Mouse (Mus musculus) MN1 (cell line): ENCODE measurements around the gene Vmn1r16.
"Not testable (repeated sequence)": the region's sequence is repeated elsewhere in the genome, so short reads cannot be mapped to it uniquely, and the experiment has no call there.

Experiments used
- DNase-seq: peaks from one replicate; pipeline ENCODE4 v3.0.0-alpha.2; 2016; ENCODE audit warnings: low spot score

Gene Vmn1r16

DNA sequence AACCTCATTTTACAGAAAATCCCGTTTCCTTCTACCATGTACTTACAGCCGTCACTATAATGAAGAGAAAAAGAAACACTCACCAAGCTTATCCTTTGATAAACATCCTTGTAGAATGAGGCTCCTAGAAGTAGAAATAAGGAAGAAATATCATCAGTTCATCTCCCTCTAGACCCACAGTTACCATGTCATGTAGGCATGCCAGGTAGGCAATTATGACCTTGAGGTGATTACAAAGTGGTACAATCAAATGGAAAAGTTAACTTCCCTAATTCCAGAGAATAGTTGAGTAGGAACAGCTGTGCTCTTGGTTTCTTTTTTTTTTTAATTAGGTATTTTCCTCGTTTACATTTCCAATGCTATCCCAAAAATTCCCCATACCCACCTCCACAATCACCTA, at the start of gene Vmn1r16:
Gene Vmn1r16 (minus strand): TSS at position 101 of the 400 bp plus-strand sequence.
- no peak for DNase-seq

DNA sequence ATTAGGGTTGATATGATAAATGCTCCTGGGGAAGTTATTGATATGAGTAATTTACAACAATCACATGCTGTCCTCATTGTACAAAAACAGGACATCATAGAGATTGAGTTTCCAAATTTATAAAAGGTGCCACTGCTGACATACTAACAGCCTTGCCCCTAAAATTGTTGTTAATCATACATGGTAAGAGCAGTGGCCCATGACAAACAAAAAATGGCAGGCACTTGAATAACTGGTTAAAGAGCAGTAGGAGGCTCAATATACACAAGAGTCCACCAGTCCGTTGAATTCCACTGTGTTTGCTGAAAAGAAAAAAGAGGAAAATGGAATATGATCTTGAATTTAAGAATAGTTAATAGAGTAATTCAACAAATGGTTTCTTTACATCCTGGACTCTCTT, 38.2 kb upstream of the Vmn1r16 start:
- no peak for DNase-seq

DNA sequence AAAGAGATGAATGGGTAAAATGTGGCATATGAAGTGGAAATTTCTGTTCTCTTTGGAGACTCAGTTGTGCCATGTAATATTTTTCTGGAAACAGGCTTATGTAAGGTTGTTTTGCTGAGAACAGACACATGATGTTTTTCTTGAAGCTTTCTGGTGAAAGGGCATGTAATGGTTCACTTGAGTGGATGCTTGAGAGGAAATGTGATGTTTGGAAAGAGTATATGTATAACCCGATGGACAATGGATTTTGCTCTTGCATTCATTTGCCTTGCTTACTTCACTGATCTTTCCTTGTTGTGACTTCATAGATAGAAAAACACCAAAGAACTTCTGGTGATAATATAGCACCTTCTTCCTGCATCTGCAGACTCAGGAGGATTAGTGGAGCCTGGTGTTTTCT, 36.6 kb upstream of the Vmn1r16 start:
- DNase-seq = not testable (repeated sequence)

DNA sequence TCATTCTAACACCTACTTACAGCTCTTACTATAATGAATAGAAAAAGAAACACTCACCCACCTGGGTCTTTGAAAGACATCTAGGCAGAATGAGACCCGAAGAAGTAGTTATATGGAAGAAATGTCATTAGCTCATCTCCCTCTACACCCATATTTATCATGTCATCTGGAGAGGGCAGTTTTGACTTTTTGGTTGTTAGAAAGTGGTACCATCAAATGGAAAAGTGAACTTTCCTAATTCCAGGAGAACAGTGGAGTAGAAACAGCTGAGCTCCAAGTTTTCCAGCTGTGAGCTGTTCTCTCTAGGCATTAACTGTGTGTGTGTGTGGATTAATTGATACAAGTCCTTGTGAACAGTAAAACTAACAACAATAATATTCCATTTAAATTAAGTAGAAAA, 34.3 kb upstream of the Vmn1r16 start, which contains the start of gene Vmn1r17:
Gene Vmn1r17 (minus strand): TSS at position 101 of the 400 bp plus-strand sequence.
- no peak for DNase-seq

DNA sequence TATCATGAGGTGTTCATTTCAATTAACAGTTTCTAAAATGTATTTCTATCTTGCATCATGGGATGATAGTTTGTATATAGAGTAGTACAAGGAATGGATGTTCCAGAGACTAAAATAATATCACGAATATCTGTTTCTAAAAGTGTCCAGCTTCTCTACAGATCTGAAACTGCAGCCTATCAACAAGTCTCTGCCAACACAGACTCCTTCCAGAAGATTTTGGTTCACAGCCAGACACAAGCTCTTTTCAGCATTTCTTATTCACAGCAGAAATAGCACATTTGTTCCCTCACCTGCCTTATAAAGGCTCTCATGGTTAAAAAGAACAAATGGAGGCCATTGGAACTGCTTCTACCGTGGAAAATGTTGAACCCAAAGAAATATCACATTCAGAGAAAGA, 27.6 kb upstream of the Vmn1r16 start:
- no peak for DNase-seq

DNA sequence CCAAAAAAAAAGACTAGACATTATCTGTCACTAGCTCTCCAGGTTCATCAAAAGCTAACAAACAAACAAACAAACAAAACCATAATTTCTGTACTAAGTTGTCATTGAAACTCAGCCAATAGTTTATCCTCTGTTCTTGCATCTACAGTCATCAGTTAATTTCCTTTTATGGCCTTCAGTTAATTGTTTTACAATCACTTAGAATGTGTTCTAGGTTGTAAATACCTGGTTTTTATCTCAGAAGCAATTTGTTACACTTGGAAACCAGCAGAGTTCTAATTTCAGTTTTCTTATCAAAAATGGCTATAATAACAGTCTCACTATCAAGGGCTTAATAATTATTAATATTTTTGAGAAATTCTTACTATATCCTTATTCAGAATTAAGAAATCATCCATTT, 3.1 kb downstream of the Vmn1r16 start:
- DNase-seq = no peak

DNA sequence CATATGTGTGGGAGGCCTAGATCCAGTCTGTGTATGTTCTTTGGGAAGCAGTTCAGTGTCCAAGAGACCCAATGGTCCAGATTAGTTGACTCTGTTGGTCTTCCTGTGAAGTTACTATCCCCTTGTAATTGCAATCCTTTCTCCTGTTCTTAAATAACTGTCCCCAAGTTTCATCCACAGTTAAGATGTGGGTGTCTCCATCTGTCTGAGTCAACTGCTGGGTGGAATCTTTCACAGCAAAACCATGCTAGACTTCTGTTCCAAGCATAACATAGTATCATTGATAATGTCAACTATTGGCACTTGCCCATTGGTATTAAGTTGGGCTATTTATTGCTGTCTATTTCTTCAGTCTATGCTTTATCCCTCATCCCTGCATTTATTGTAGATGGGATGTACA, 50.3 kb downstream of the Vmn1r16 start:
- DNase-seq = no peak

DNA sequence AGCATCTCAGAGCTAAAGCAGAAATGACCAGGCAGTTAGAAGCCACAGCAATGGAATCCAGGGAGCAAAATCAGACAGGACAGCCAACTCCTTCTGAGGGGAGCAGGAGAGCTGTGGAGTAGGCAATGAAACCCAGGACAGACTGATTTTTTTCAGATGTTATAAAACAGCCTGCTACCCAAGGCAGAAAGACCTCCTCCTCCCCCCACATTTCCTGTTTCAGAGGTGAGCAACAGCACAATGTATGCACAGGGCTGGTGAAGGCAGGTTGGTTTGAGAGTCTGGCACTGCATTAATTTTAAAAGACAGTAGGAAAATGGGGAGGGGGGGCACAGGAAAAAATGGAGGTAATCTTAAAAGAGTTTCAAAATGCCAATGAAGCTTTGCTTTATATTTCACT, 56.8 kb downstream of the Vmn1r16 start:
- no peak for DNase-seq

DNA sequence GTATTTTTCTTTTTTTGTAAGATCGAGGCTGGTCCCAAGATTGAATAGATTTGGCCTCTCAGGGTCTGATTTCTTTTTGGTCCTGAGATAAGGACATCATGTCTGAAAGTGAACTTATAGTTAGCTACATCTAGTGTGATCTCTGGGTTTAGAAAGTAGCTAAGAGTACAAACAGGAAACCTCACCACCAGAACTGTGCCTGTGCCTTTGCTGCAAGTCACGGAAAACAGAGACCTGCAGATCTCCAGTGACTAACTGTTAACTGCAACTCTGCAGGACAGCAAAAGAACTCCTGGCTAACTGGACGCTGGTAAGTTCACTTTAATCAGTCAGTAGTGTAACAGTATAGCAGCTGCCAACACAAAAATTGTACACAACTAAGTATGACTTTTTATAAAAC, 57.4 kb downstream of the Vmn1r16 start:
- DNase-seq = no peak
